Mouse (Mus musculus) neural tube, embryonic 11.5 days (tissue): ENCODE data around the gene Pde4b. TPM values are rescaled to one million over a fixed set of nuclear protein-coding genes. Genes with fewer than 3 reads are reported as not detected.

ENCODE experiments used
- ATAC-seq: fragments of 200-750 bp; cut with Nextera tagmentation; 2 replicates; pipeline ENCODE4 v1.8.0; 2017; ENCODE audit warnings: moderate number of reproducible peaks, mild to moderate bottlenecking, moderate TSS enrichment, moderate library complexity; ENCODE audit not compliant: insufficient read depth, low FRiP score, low TSS enrichment
- DNase-seq: peaks from one replicate; pipeline ENCODE4 v3.0.0-alpha.2; 2015; ENCODE audit warnings: low spot score
- H3K27ac ChIP-seq: fragments of 300-500 bp; sonication (generic); 2 replicates; pipeline ENCODE4 v1.5.1; 2014; ENCODE audit warnings: low read depth, mild to moderate bottlenecking, low read length
- H3K27me3 ChIP-seq: fragments of 300-500 bp; sonication (generic); 2 replicates; pipeline ENCODE4 v1.6.1; 2014; ENCODE audit warnings: mild to moderate bottlenecking, low read length, mixed read lengths; ENCODE audit not compliant: control insufficient read depth, insufficient read depth
- H3K36me3 ChIP-seq: fragments of 300-500 bp; sonication (generic); 2 replicates; pipeline ENCODE4 v1.6.1; 2014; ENCODE audit warnings: mild to moderate bottlenecking, low read length, moderate library complexity, mixed read lengths; ENCODE audit not compliant: control insufficient read depth, insufficient read depth
- H3K4me1 ChIP-seq: fragments of 300-500 bp; sonication (generic); 2 replicates; pipeline ENCODE4 v1.6.1; 2014; ENCODE audit warnings: low read length, mixed read lengths; ENCODE audit not compliant: control insufficient read depth, insufficient read depth
- H3K4me2 ChIP-seq: fragments of 300-500 bp; sonication (generic); 2 replicates; pipeline ENCODE4 v1.6.1; 2014; ENCODE audit warnings: low read depth, mild to moderate bottlenecking, moderate library complexity
- H3K4me3 ChIP-seq: fragments of 300-500 bp; sonication (generic); 2 replicates; pipeline ENCODE4 v1.5.1; 2014; ENCODE audit warnings: low read depth, low read length
- H3K9ac ChIP-seq: fragments of 300-500 bp; sonication (generic); 2 replicates; pipeline ENCODE4 v1.6.1; 2014; ENCODE audit warnings: mild to moderate bottlenecking, low read length
- H3K9me3 ChIP-seq: fragments of 300-500 bp; sonication (generic); 2 replicates; pipeline ENCODE4 v1.6.1; 2016; ENCODE audit warnings: low read length; ENCODE audit not compliant: control insufficient read depth
- WGBS: fragments of 180-500 bp; shearing (Covaris S2); extraction: QIAGEN DNeasy Blood & Tissue Kit; methylation state at CpG from one replicate; pipeline ENCODE4 v1.1.7; 2014; 5-methylcytosine and 5-hydroxymethylcytosine counted together
- polyA plus RNA-seq: library from polyadenylated mRNA; unstranded; fragments of >200 nt; fragmentation: Nextera tagmentation; extraction: Ambion mirVana; gene quantifications from 2 replicates; pipeline ENCODE4 v1.2.1, GENCODE M21; 2014

The Pde4b gene
- polyA plus RNA-seq, 1 experiment from 2014 or later: 15.7 TPM

GRCm38 (mm10) chr4:102624937-102625336 is 537.6 kb downstream of the Pde4b start:
- 86% methylated on average over 8 of the region's 8 CpGs for WGBS

GRCm38 (mm10) chr4:102627799-102628198 is 540.5 kb downstream of the Pde4b start:
- Histone ChIP-seq H3K27ac (no peak overlapping the region), H3K9me3 (no peaks in the 10 kb centered on the region), H3K27me3 (no peaks in the 10 kb centered on the region), H3K36me3 (no peaks in the 10 kb centered on the region), H3K4me2 (no peak overlapping the region), H3K9ac (no peak overlapping the region), H3K4me1 (no peaks in the 10 kb centered on the region), H3K4me3 (no peak overlapping the region)
- ATAC-seq (no peak), DNase-seq (no peak)
- WGBS: 89% methylated on average over 4 of the region's 4 CpGs

More at GRCm38 (mm10) chr4:102624937-102625336, 537.6 kb downstream of the Pde4b start:
- DNase-seq (no peak), ATAC-seq (no peak)
- Histone ChIP-seq H3K9me3 (no peaks in the 10 kb centered on the region), H3K4me1 (no peaks in the 10 kb centered on the region), H3K27ac (no peak overlapping the region), H3K4me3 (no peak overlapping the region), H3K36me3 (no peaks in the 10 kb centered on the region), H3K9ac (no peak overlapping the region), H3K4me2 (no peak overlapping the region), H3K27me3 (no peaks in the 10 kb centered on the region)

DNA sequence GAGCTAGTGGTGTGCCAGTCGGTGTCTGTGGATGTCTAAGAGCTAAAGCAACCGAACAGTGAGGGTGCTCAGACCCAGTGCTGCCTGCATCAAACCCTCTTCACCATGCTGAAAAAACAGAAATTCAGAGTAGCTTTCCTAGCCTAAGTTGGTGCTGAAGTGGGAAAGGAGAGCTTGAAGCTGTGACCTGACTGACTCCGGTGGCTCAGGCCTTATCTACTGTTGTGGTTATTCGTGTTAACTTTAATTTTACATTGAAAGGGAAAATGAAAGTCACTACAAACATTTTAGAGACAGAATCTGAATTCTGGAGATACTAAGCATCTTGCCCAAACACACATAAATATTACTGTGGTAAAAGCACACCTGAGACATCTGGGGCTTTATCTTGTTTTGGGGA is 542.3 kb downstream of the Pde4b start:
- DNase-seq (no peak), ATAC-seq (no peak)
- no peak overlapping the region for H3K4me2 ChIP-seq
- WGBS: 87% methylated on average over 4 of the region's 4 CpGs
- no peak overlapping the region for H3K9ac ChIP-seq
- H3K9me3 ChIP-seq: no peaks in the 10 kb centered on the region
- H3K36me3 ChIP-seq: no peaks in the 10 kb centered on the region
- no peak overlapping the region for H3K27ac ChIP-seq
- H3K4me3 ChIP-seq: no peak overlapping the region
- no peaks in the 10 kb centered on the region for H3K27me3 ChIP-seq
- H3K4me1 ChIP-seq: no peaks in the 10 kb centered on the region

GRCm38 (mm10) chr4:102630261-102630660 is 542.9 kb downstream of the Pde4b start:
- ATAC-seq (no peak), DNase-seq (no peak)
- Histone ChIP-seq H3K4me3 (no peak overlapping the region), H3K4me2 (no peak overlapping the region), H3K4me1 (no peaks in the 10 kb centered on the region), H3K27me3 (no peaks in the 10 kb centered on the region), H3K9me3 (no peaks in the 10 kb centered on the region), H3K9ac (no peak overlapping the region), H3K27ac (no peak overlapping the region), H3K36me3 (no peaks in the 10 kb centered on the region)
- 65% methylated on average over 6 of the region's 6 CpGs for WGBS

DNA sequence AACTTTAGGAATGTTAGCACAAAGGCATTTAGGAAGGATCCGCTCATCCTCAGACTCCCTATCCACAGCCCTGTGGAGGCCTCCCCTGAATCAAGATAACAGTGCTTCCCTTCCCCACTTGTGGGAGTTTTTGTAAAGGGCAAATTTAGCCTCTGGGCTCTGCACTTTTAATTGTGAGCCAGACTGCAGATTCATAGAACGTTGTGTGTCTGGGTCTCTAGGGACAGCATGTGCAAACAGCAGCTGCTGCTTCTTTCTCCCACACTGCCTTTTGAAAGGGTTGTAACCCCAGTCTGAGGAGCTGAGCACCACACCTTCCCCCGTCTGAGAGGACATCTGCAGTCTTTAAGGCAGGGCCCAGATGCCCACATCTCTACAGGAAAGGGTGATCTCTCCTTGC is 544.3 kb downstream of the Pde4b start:
- H3K9ac ChIP-seq: no peak overlapping the region
- H3K27me3 ChIP-seq: no peaks in the 10 kb centered on the region
- H3K36me3 ChIP-seq: no peaks in the 10 kb centered on the region
- H3K4me2 ChIP-seq: no peak overlapping the region
- WGBS: 50% methylated on average over 3 of the region's 3 CpGs
- DNase-seq (no peak), ATAC-seq (no peak)
- H3K4me3 ChIP-seq: no peak overlapping the region
- H3K4me1 ChIP-seq: no peaks in the 10 kb centered on the region
- no peak overlapping the region for H3K27ac ChIP-seq
- no peaks in the 10 kb centered on the region for H3K9me3 ChIP-seq

GRCm38 (mm10) chr4:102633241-102633640 is 545.9 kb downstream of the Pde4b start:
- no peaks in the 10 kb centered on the region for H3K9me3 ChIP-seq
- no peak overlapping the region for H3K4me2 ChIP-seq
- no peaks in the 10 kb centered on the region for H3K4me1 ChIP-seq
- no peaks in the 10 kb centered on the region for H3K27me3 ChIP-seq
- H3K27ac ChIP-seq: no peak overlapping the region
- no peak overlapping the region for H3K9ac ChIP-seq
- DNase-seq: no peak
- no peak overlapping the region for H3K4me3 ChIP-seq
- H3K36me3 ChIP-seq: no peaks in the 10 kb centered on the region
- ATAC-seq: no peak
- WGBS: 91% methylated on average over 5 of the region's 5 CpGs

GRCm38 (mm10) chr4:102635258-102635657 is 547.9 kb downstream of the Pde4b start:
- no peaks in the 10 kb centered on the region for H3K4me1 ChIP-seq
- H3K4me3 ChIP-seq: no peak overlapping the region
- ATAC-seq (no peak), DNase-seq (no peak)
- no peak overlapping the region for H3K27ac ChIP-seq
- H3K9ac ChIP-seq: no peak overlapping the region
- no peaks in the 10 kb centered on the region for H3K9me3 ChIP-seq
- no peak overlapping the region for H3K4me2 ChIP-seq
- H3K27me3 ChIP-seq: no peaks in the 10 kb centered on the region
- H3K36me3 ChIP-seq: no peaks in the 10 kb centered on the region
- 80% methylated on average over 9 of the region's 9 CpGs for WGBS

DNA sequence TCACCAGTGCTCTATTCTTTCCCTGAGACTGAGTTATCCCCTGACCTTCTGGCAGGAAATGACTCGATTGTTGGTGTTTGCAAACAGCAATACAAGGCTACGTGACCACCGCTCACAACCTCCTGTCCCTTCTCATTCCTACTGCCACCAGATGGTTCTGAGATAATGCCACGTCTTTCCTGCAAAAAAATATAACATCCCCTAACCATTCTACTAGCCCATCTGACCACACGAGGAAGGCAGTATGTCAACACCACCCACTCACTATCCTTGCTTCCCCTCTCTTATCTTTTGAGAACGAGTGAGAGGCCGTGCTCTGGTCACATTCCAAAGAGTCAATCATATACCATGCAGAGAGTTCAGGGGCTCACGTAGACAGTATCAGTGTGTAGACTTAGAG is 548.6 kb downstream of the Pde4b start:
- ATAC-seq: no peak
- Histone ChIP-seq H3K9ac (no peak overlapping the region), H3K4me2 (no peak overlapping the region), H3K27me3 (no peaks in the 10 kb centered on the region), H3K4me3 (no peak overlapping the region), H3K27ac (no peak overlapping the region), H3K9me3 (no peaks in the 10 kb centered on the region), H3K4me1 (no peaks in the 10 kb centered on the region), H3K36me3 (no peaks in the 10 kb centered on the region)
- WGBS: 79% methylated on average over 8 of the region's 8 CpGs
- no peak for DNase-seq

DNA sequence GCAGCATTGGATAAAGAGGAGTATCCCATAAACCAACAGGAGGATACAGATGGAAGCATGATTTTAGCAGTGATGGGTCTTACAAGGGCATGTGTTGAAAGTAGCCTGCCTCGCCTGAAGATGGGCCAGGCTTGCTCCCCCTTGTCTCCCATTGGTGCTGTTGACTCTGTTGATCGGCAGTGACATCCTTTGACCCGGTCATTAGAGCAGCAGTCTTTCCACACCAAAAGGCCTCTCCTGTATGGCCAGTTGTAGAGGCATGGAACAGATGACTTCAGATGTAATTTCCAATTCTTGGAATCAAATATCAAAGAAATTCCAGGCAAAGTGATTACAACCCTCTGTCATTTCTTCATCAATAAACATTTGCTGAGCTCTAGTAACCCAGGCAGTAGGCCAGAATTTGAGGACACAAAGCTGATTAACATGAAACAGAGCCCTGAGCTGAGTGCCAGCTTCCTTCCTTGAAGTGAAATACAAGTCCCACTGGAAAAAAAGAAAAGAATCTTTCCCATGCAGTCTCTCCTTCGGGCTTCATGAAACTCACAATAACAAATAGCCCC is 550.1 kb downstream of the Pde4b start:
- no peak overlapping the region for H3K9ac ChIP-seq
- ATAC-seq (no peak), DNase-seq (no peak)
- no peaks in the 10 kb centered on the region for H3K27me3 ChIP-seq
- H3K36me3 ChIP-seq: no peaks in the 10 kb centered on the region
- H3K27ac ChIP-seq: no peak overlapping the region
- H3K9me3 ChIP-seq: no peaks in the 10 kb centered on the region
- H3K4me1 ChIP-seq: no peaks in the 10 kb centered on the region
- WGBS: 81% methylated on average over 4 of the region's 4 CpGs
- no peak overlapping the region for H3K4me3 ChIP-seq
- no peak overlapping the region for H3K4me2 ChIP-seq
